Mouse (Mus musculus) neural tube, embryonic 12.5 days (tissue): ENCODE measurements at regions not wholly inside any gene's neighbourhood (a gene's known extent, or its start where the extent isn't known, plus 50 kb on each side); places are given as distances from the start of the nearest gene placed in this dataset.

Source experiments
- ATAC-seq: fragments of 200-750 bp; cut with Nextera tagmentation; 2 replicates; pipeline ENCODE4 v1.8.0; 2017; ENCODE audit warnings: low read depth, mild to moderate bottlenecking, moderate TSS enrichment, moderate library complexity; ENCODE audit not compliant: low FRiP score
- H3K27ac ChIP-seq: fragments of 300-500 bp; sonication (generic); 2 replicates; pipeline ENCODE4 v1.5.1; 2016
- H3K27me3 ChIP-seq: fragments of 300-500 bp; sonication (generic); replicated peaks from 2 replicates; pipeline ENCODE4 v1.6.1; 2016; ENCODE audit warnings: mild to moderate bottlenecking
- H3K36me3 ChIP-seq: fragments of 300-500 bp; sonication (generic); 2 replicates; pipeline ENCODE4 v1.6.1; 2016; ENCODE audit warnings: mild to moderate bottlenecking
- H3K4me1 ChIP-seq: fragments of 300-500 bp; sonication (generic); 2 replicates; pipeline ENCODE4 v1.6.1; 2016
- H3K4me2 ChIP-seq: fragments of 300-500 bp; sonication (generic); replicated peaks from 2 replicates; pipeline ENCODE4 v1.6.1; 2016; ENCODE audit warnings: mild to moderate bottlenecking
- H3K4me3 ChIP-seq: fragments of 300-500 bp; sonication (generic); 2 replicates; pipeline ENCODE4 v1.5.1; 2016
- H3K9ac ChIP-seq: fragments of 300-500 bp; sonication (generic); 2 replicates; pipeline ENCODE4 v1.6.1; 2016; ENCODE audit warnings: mild to moderate bottlenecking
- H3K9me3 ChIP-seq: fragments of 300-500 bp; sonication (generic); 2 replicates; pipeline ENCODE4 v1.6.1; 2016; ENCODE audit warnings: mild to moderate bottlenecking
- WGBS: fragments of 180-500 bp; shearing (Covaris S2); methylation state at CpG from one replicate; pipeline ENCODE4 v1.1.7; 2016; 5-methylcytosine and 5-hydroxymethylcytosine counted together

GRCm38 (mm10) chr6:93623541-93623940 is 660.2 kb downstream of the Magi1 start:
- Histone ChIP-seq H3K4me2 (no peak overlapping the region), H3K27ac (no peak overlapping the region), H3K4me3 (no peak overlapping the region), H3K9ac (no peak overlapping the region), H3K36me3 (no peaks in the 10 kb centered on the region), H3K4me1 (peaks cover 6% of the 10 kb centered on the region; the same call in 1 of the 2 replicates), H3K27me3 (no peaks in the 10 kb centered on the region), H3K9me3 (no peaks in the 10 kb centered on the region)
- peak; percentile 66 for ATAC-seq
- 8% methylated on average over 5 of the region's 5 CpGs for WGBS

- Histone ChIP-seq H3K4me1 (no peaks in the 10 kb centered on the region), H3K36me3 (no peaks in the 10 kb centered on the region), H3K27ac (no peak overlapping the region), H3K27me3 (no peaks in the 10 kb centered on the region), H3K9ac (no peak overlapping the region), H3K9me3 (no peaks in the 10 kb centered on the region), H3K4me3 (no peak overlapping the region), H3K4me2 (no peak overlapping the region)
- ATAC-seq = no peak
Observed at GRCm38 (mm10) chr6:93616926-93617325, 666.8 kb downstream of the Magi1 start.

DNA sequence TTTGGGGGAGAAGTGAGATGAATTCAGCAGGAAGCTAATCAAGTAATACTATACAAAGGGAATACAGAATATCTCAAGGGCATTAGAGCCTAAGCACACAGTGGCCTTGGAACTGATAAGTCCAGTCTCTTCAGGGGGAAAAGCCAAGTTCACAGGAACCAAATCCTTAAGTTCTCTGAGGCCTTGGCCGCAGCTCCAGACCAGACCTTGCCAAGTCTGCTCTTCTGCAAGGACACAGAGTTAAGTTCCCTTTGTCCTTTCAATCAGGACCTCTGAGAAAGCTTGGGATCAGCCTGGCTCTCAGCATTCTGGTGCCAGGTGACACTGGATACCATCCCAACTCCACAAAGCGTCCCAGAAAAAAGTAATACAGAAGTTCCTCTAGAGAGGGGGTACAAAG is 657.1 kb upstream of the Adamts9 start:
- H3K9me3 ChIP-seq = no peaks in the 10 kb centered on the region
- no peak for ATAC-seq
- 92% methylated on average over 2 of the region's 2 CpGs for whole genome bisulfite sequencing

GRCm38 (mm10) chr6:93599371-93599770 is 656.1 kb upstream of the Adamts9 start:
- 73% methylated on average over 3 of the region's 3 CpGs for WGBS
- Histone ChIP-seq H3K4me3 (no peak overlapping the region), H3K4me2 (no peak overlapping the region), H3K27me3 (no peaks in the 10 kb centered on the region), H3K4me1 (no peaks in the 10 kb centered on the region), H3K9ac (no peak overlapping the region), H3K27ac (no peak overlapping the region), H3K9me3 (no peaks in the 10 kb centered on the region), H3K36me3 (no peaks in the 10 kb centered on the region)
- ATAC-seq = no peak

More for the DNA sequence above, 657.1 kb upstream of the Adamts9 start:
- Histone ChIP-seq H3K4me2 (no peak overlapping the region), H3K4me1 (no peaks in the 10 kb centered on the region), H3K4me3 (no peak overlapping the region), H3K27ac (no peak overlapping the region), H3K36me3 (no peaks in the 10 kb centered on the region), H3K27me3 (no peaks in the 10 kb centered on the region), H3K9ac (no peak overlapping the region)

DNA sequence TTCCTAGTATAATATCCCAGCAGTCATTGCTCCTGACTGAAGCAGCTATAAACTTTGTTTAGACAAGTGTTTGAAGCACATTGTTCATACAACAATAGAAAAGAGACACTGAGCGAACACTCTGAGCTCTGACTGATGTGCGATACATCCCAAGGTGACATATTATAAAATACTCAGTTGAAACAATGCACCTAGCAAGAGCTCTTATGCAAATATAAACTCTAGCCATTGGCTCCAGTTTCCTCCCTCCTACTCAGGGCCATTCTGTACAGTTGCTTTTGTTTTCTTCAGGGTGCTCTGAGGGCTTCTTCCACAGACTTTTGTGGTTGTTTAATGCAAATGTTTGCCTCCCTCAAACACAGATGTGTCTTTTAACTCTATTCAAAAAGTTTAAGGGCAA is 646.6 kb upstream of the Adamts9 start:
- ATAC-seq = no peak
- no peaks in the 10 kb centered on the region for H3K4me1 ChIP-seq
- no peak overlapping the region for H3K4me2 ChIP-seq
- no peaks in the 10 kb centered on the region for H3K36me3 ChIP-seq
- no peak overlapping the region for H3K9ac ChIP-seq
- no peak overlapping the region for H3K4me3 ChIP-seq
- H3K27me3 ChIP-seq = no peaks in the 10 kb centered on the region
- H3K27ac ChIP-seq = no peak overlapping the region
- WGBS = 64% methylated on average over 2 of the region's 2 CpGs
- no peaks in the 10 kb centered on the region for H3K9me3 ChIP-seq

GRCm38 (mm10) chr6:93586871-93587270 is 643.6 kb upstream of the Adamts9 start:
- no peak overlapping the region for H3K4me3 ChIP-seq
- H3K36me3 ChIP-seq = no peaks in the 10 kb centered on the region
- H3K27ac ChIP-seq = no peak overlapping the region
- WGBS = 87% methylated on average over 2 of the region's 2 CpGs
- no peaks in the 10 kb centered on the region for H3K27me3 ChIP-seq
- no peak overlapping the region for H3K9ac ChIP-seq
- no peaks in the 10 kb centered on the region for H3K9me3 ChIP-seq
- H3K4me1 ChIP-seq = no peaks in the 10 kb centered on the region
- H3K4me2 ChIP-seq = no peak overlapping the region
- no peak for ATAC-seq

DNA sequence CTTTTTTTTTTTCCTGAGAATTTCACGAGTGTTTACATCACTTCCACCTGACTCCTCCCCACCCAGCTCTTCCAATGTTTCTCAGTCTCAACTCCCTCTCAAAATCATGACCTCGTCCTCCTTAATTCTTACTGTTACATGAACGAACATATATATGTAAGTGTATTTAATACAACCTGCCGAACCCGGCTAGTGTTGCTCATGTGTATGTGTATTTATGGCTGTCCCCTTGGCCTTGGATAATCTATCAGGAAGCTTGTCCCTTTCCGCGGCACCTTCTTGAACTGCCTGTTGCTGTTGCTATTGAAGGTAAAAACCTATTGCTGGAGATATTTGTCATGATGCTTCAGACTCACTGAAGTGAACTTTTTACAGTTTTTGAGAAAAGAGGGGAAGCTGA is 637.8 kb upstream of the Adamts9 start:
- H3K4me1 ChIP-seq = no peaks in the 10 kb centered on the region
- WGBS = 83% methylated on average over 7 of the region's 7 CpGs
- no peak for ATAC-seq

DNA sequence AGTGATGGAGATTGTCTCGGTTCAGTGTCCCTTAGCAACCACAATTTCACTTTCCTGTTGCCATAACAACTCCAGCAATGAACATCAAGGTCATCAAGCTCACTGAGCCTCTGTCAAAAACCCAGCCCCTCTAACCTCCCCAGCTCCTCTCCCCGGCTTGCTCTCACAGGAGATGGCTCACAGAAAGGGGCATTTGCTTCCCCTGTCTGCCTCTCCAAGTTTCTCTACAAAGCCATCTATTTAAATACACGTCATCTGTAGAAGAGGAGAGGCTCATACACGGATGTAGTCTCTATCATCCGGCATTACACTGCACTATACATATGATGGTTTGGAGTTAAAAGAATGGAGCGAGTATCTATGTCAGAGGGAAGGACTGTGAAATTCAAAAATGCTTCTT is 637.4 kb upstream of the Adamts9 start:
- ATAC-seq = no peak
- H3K4me1 ChIP-seq = no peaks in the 10 kb centered on the region
- H3K36me3 ChIP-seq = no peaks in the 10 kb centered on the region
- no peak overlapping the region for H3K4me3 ChIP-seq
- H3K9me3 ChIP-seq = no peaks in the 10 kb centered on the region
- no peak overlapping the region for H3K27ac ChIP-seq
- H3K9ac ChIP-seq = no peak overlapping the region
- 69% methylated on average over 6 of the region's 6 CpGs for WGBS
- no peak overlapping the region for H3K4me2 ChIP-seq
- no peaks in the 10 kb centered on the region for H3K27me3 ChIP-seq

More for the DNA sequence above, 637.8 kb upstream of the Adamts9 start:
- H3K9ac ChIP-seq = no peak overlapping the region
- H3K36me3 ChIP-seq = no peaks in the 10 kb centered on the region
- no peaks in the 10 kb centered on the region for H3K9me3 ChIP-seq
- H3K27me3 ChIP-seq = no peaks in the 10 kb centered on the region
- H3K4me2 ChIP-seq = no peak overlapping the region
- no peak overlapping the region for H3K27ac ChIP-seq
- no peak overlapping the region for H3K4me3 ChIP-seq

DNA sequence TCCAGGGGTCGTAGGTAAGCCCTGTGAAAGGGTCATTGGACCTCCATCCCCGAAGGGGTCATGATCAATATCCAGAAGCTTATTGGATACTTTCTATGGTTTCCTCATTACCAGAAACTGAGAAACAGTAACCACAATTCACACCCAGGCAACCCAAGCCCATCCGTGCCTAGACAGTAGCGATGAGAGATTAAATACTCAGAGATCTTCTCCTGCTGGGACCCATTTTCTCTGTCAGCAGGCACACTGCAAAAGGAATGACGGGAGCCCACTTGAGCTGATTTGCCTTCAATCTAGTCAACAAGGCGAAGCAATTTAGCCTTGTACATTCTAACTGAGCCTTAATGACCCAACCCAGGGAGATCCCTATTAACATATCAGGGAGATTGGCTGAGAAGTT is 632.0 kb upstream of the Adamts9 start:
- Histone ChIP-seq H3K4me1 (no peaks in the 10 kb centered on the region), H3K36me3 (no peaks in the 10 kb centered on the region), H3K9ac (no peak overlapping the region), H3K9me3 (no peaks in the 10 kb centered on the region), H3K27me3 (no peaks in the 10 kb centered on the region), H3K27ac (no peak overlapping the region), H3K4me3 (no peak overlapping the region), H3K4me2 (no peak overlapping the region)
- no peak for ATAC-seq
- 57% methylated on average over 6 of the region's 6 CpGs for WGBS

- Histone ChIP-seq H3K9me3 (no peaks in the 10 kb centered on the region), H3K4me3 (no peak overlapping the region), H3K27me3 (no peaks in the 10 kb centered on the region), H3K36me3 (no peaks in the 10 kb centered on the region), H3K4me1 (no peaks in the 10 kb centered on the region), H3K27ac (no peak overlapping the region), H3K9ac (no peak overlapping the region), H3K4me2 (no peak overlapping the region)
- WGBS = 62% methylated on average over 7 of the region's 7 CpGs
- no peak for ATAC-seq
Observed at GRCm38 (mm10) chr6:93573679-93574635, 630.7 kb upstream of the Adamts9 start.

- no peaks in the 10 kb centered on the region for H3K9me3 ChIP-seq
- H3K36me3 ChIP-seq = no peaks in the 10 kb centered on the region
- H3K27ac ChIP-seq = no peak overlapping the region
- ATAC-seq = no peak
- H3K4me1 ChIP-seq = no peaks in the 10 kb centered on the region
- no peak overlapping the region for H3K4me2 ChIP-seq
- no peaks in the 10 kb centered on the region for H3K27me3 ChIP-seq
- H3K9ac ChIP-seq = no peak overlapping the region
- H3K4me3 ChIP-seq = no peak overlapping the region
- 85% methylated on average over 2 of the region's 2 CpGs for WGBS
Observed at GRCm38 (mm10) chr6:93569866-93570265, 626.6 kb upstream of the Adamts9 start.

DNA sequence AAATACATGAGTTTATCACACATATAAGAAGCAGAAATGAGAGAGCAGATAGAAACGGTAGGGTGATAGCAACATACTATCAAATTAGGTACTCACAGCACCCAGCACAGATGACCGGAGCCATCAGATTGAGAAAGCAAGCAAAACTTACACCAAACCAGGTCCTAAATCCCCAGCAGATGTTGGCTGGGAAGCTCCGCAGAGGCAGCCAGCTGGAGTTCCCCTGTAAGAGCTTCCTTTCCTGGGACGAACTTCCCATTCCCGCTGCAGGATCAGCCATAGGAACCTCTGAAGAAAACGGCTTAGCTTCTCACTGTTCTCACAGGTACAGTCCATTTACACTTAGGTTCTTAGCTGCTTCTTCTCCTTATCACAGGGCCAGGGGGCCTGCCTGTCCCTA is 625.9 kb upstream of the Adamts9 start:
- H3K4me3 ChIP-seq = no peak overlapping the region
- H3K36me3 ChIP-seq = no peaks in the 10 kb centered on the region
- no peak overlapping the region for H3K4me2 ChIP-seq
- WGBS = 88% methylated on average over 6 of the region's 6 CpGs
- H3K27me3 ChIP-seq = no peaks in the 10 kb centered on the region
- ATAC-seq = no peak
- no peaks in the 10 kb centered on the region for H3K9me3 ChIP-seq
- no peaks in the 10 kb centered on the region for H3K4me1 ChIP-seq
- H3K9ac ChIP-seq = no peak overlapping the region
- H3K27ac ChIP-seq = no peak overlapping the region

DNA sequence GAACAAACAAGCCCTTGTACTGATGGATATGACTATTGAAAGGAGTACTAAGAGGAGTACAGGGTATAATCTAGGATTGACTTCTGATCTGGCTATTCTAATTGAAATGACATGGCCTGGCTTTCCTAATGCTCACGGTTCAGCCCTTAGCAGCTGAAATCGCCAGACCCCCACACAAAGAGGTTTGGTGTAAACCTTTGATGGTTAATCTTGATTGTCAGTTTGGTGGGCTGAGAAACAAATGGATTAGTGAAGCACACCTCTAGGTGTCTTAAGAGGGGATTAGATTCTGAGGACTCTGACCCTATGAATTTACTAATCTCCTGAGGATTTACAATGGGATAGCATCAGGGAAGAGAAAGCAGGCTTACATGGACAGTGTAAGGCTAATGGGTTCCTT is 623.4 kb upstream of the Adamts9 start:
- no peak overlapping the region for H3K4me2 ChIP-seq
- no peak for ATAC-seq
- WGBS = 48% methylated on average over 2 of the region's 2 CpGs

More for the DNA sequence above, 623.4 kb upstream of the Adamts9 start:
- Histone ChIP-seq H3K9ac (no peak overlapping the region), H3K27me3 (no peaks in the 10 kb centered on the region), H3K27ac (no peak overlapping the region), H3K9me3 (no peaks in the 10 kb centered on the region), H3K36me3 (no peaks in the 10 kb centered on the region), H3K4me1 (no peaks in the 10 kb centered on the region), H3K4me3 (no peak overlapping the region)
